Mouse (Mus musculus): ENCODE data around the gene Adgrg1.

The Adgrg1 gene

DNA sequence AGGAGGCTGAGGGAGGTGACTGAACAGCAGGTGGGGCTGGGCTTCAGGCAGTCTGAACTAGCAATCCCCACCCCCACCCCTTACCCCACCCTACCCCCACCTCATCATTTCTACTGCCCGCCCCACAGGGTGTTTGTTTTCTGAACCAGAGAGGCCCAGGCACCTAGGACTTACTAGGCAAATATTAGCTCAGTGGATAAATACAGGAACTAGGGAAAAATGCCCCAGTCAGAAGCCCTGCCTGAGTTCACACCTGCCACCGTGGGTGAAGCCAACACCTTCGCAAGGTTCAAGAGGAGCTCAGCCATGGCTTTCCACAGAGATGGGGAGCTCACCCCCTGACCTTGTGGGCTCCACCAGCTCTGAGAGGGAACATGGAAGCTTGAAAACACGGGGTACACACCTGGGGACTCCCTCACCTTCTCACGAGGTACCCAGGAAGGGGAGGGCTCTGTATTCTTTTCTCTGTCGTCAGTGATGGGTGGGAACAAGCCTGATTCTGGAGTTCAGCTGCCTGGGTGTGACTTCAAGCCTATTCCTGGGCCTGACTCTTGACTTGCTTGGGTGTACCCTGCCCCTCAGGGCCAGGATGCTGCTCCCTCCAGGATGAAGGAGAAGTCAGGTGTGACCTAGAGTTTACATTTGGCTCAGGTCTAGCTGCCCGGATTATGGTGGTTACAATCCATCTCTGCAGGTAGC, at the start of gene Adgrg1:
TSS of gene Adgrg1 (plus strand) at position 285 of the 699 bp plus-strand sequence.
- no peak for ATAC-seq (ENCODE audit: low TSS enrichment)

DNA sequence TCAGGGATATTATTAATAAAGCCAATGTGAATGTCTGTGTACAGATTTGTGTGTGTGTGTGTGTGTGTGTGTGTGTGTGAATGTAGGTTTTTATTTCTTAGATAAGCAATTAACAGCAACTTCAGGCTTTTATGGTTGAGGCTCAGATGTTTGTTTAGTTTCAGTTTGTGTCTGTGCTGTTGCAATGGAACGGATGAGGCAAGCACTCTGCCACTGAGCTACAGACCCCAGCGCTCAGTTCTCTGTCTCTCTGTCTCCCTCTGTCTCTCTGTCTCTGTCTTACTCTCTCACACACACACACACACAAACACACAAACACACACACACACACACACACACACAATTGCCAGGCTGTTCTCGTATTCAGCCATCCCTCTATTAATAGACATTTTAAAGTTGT, 46.3 kb upstream of the Adgrg1 start:
- no peak for ATAC-seq (ENCODE audit: low TSS enrichment)

DNA sequence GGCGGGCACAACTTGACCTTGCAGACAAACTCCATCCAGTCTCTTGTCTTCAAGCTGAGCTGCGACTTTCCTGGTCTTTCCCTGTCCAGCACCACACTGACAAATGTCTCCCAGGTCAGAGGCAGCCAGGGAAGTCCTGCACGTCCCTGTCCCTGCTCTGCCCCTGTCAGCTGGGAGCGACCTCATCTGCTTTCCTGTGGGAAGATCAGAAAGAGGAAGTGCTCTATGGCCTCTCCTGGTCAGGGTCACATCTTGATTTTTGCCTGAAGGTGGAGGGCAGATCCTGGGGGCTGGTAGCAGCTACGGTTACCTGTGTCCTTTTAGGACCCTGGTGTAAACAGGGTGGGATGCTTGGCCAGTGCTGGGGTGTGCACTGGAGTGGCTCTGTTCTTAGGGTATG, 40.6 kb upstream of the Adgrg1 start:
- ATAC-seq (ENCODE audit: low TSS enrichment): no peak

DNA sequence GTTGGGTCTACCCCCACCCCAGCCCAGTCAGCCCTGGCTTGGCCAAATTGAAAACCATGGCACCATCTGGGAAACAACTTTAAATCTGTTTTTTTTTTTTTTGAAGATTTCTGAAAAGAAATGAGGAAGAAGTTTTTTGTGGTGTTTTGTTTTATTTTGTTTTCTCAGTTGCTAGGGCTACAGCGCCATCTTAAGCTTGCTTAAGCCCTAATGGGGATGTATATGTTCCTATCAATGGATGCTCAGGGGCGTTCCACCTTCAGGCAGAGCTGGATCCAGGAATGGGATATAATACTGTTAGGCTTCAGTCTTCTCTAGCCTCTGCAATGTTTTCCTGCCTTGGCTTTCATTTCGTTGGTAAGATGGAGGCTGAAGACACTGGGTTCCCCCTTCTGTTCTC, 39.4 kb upstream of the Adgrg1 start:
- ATAC-seq (ENCODE audit: low TSS enrichment): no peak

GRCm38 (mm10) chr8:94942566-94942965, 32.0 kb upstream of the Adgrg1 start:
- ATAC-seq (ENCODE audit: low TSS enrichment): no peak

- peak; percentile 88 for ATAC-seq (ENCODE audit: low TSS enrichment)
Observed at GRCm38 (mm10) chr8:94945185-94945584, 29.4 kb upstream of the Adgrg1 start.

GRCm38 (mm10) chr8:94948421-94948820, 26.1 kb upstream of the Adgrg1 start:
- ATAC-seq (ENCODE audit: low TSS enrichment): no peak

- ATAC-seq (ENCODE audit: low TSS enrichment): no peak
Observed at GRCm38 (mm10) chr8:94949010-94949409, 25.5 kb upstream of the Adgrg1 start.

DNA sequence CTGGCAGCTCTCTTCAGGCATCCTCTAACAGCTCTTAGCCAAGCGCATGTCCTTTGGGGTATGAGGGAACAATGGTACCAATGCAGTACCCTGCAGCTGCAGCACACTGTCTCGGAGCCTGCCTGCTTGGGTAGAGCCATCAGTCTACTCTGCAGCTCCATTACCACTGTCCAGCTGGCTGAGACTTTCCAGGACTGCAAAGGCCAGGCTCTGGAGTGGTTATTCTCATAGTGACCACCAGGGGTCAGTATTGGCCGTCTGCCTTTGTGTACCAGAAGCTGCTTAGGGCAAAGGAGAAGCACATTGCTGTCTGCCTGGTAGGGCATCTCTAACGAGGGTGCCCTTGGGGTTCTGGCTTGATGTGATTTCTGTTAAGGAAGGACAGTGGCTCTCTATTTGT, 24.5 kb upstream of the Adgrg1 start:
- ATAC-seq (ENCODE audit: low TSS enrichment): peak; percentile 81

DNA sequence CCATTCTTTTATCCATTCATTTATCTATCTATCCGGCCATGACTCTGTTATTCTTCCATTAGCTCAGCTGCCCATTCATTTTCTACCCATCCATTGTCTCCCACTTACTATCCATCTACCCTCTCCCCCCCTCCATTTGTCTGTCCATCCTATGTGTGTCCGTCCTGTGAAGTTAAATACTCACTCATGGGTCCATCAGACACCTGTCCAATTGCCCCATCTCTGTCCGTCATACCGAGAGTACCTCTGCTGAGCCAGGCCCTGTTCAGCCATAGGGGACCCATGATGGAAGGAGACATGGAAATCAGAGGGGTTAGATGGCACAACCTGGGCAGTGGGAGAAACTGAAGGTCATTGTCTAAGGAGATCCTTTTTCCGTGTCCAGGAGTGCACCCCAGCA, 24.1 kb upstream of the Adgrg1 start:
- ATAC-seq (ENCODE audit: low TSS enrichment): no peak

- no peak for ATAC-seq (ENCODE audit: low TSS enrichment)
Observed at GRCm38 (mm10) chr8:94952086-94952485, 22.5 kb upstream of the Adgrg1 start.

- ATAC-seq (ENCODE audit: low TSS enrichment): no peak
Observed at GRCm38 (mm10) chr8:94953624-94954367, 20.8 kb upstream of the Adgrg1 start.

DNA sequence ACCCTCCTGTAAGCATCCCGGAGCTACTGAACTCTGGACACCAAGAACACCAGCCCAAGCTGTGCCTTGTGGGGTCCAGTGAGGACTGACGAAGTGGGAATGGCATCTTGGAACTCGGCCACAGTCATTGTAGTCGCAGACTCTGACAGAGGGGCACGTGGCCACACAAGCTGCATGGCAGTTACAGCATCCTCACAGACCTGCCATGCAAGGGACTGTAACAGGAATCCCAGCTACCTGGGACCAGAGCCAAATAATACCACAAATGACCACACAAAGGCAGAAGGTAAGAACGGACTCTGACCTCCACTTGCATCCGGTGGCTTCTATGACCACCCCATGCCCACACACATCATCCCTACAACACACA, 20.2 kb upstream of the Adgrg1 start:
- no peak for ATAC-seq (ENCODE audit: low TSS enrichment)

DNA sequence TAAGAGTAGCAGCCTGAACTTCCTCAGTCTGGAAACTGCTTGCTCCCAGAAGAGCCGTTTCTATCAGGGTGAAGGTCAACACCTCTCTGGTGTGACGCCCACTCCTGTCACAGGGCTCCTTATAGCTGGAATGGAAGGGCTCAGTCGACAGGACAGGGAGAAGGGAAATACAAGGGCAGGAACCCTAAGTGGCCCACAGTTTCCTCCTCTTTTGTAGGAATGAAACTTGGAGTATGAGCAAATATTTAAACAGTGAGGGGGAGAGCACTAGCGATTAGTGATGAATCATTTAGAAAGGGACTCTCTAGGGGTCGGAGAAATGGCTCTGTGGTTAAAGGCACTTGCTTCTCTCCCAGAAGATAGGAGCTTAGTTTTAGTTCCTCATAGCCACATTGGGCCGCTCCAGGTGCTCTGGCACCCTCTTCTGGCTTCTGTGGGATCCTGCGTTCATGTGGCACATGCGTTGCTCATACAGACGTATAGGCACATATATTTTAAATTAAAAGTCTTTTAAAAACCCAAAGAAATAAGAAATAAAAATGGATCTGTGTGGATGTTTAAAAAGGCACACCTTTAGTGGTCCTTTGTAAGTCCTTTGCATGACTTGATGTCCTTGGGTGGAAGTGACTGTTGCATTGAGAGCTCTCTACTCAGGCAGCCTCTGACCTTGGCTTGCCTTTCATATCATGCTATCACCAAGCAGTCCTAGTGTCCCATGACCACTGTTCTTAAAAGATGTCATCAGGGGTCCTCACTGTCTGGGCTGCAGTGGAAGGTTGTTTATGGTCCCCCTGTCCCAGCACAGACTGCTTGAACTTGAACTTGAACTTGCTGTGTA, 19.4 kb upstream of the Adgrg1 start:
- peak; percentile 85 for ATAC-seq (ENCODE audit: low TSS enrichment)

- ATAC-seq (ENCODE audit: low TSS enrichment): no peak
Observed at GRCm38 (mm10) chr8:94956078-94956574, 18.4 kb upstream of the Adgrg1 start.

- ATAC-seq (ENCODE audit: low TSS enrichment): no peak
Observed at GRCm38 (mm10) chr8:94962201-94962600, 12.3 kb upstream of the Adgrg1 start.

- no peak for ATAC-seq (ENCODE audit: low TSS enrichment)
Observed at GRCm38 (mm10) chr8:94964828-94965227, 9.7 kb upstream of the Adgrg1 start.

GRCm38 (mm10) chr8:94966578-94966977, 8.0 kb upstream of the Adgrg1 start:
- ATAC-seq (ENCODE audit: low TSS enrichment): no peak

GRCm38 (mm10) chr8:94967071-94967470, 7.5 kb upstream of the Adgrg1 start:
- ATAC-seq (ENCODE audit: low TSS enrichment): no peak

DNA sequence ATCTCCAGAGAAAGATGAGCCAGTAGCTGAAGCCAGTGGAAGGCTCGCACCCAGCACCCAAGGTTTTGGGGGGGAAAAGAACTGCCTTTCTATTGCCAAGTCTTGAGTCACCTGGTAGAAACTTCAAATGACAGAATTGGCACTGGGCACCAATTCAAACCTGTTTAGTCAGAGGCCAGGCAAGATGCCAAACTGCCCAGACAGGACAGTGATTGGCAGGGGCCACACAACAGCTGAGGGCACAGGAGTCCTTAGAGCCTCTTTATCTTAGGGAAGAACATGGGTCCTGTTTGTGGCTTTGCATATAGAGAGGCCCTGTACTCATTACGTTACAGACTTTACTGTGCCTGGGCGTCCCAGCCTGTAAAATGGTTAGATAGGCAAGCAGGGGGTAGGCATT, 7.0 kb upstream of the Adgrg1 start:
- no peak for ATAC-seq (ENCODE audit: low TSS enrichment)

DNA sequence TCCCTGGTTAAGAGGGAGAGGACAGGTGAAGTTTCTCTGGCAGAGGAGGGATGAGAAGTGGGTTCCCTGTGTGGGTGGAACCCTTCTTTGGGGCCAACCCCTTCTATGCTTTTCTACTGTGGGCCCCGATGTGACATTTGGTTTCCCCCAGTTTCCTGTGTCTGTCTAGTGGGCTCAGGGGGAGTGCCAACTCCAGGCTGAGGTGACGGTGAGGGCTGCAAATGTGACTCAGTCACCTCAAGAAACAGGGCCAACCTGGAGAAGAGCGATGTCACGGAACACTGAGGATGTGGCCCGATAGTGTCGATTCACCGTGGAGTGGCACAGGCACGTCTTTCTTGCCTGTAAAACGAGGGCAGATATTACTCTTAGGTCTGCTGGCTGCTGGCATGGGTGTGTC, 1.3 kb upstream of the Adgrg1 start:
- ATAC-seq (ENCODE audit: low TSS enrichment): no peak

DNA sequence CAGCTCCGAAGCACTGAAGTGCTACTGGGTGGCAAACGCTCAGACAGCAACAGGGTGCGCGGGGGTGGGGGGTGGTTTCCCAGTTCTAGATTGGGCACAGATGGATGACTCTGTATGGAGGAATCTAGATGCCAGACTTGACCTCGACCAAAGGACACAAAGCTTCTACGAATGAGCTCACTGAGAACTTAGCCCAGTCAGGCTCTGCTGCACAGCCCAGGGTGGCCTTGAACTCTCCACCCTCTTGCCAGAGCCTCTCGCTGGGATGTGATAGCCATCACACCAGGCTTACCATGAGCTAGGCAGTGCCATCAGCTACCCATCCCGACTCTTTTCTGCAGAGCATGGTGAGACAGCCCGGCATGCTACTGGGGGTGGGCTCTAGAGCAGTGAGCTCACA, 765 bp upstream of the Adgrg1 start:
- no peak for ATAC-seq (ENCODE audit: low TSS enrichment)
